Mouse (Mus musculus): ENCODE results near the gene Grip2. TPM values are rescaled to one million over a fixed set of nuclear protein-coding genes. Genes with fewer than 3 reads are reported as not detected.
A peak's percentile ranks its signal among the peaks of the same experiment; 100 is the strongest.

The Grip2 gene
- polyA plus RNA-seq, 1 experiment from 2014 or later: 0.33 TPM

GRCm38 (mm10) chr6:91746776-91747175, 80.3 kb downstream of the Grip2 start:
- no peak overlapping the region for H3K4me2 ChIP-seq (replicated peaks; ENCODE audit: low read depth, low read length)
- 0 out of 2 replicates have a peak, but pooled peaks cover 2% of the 10 kb centered on the region for H3K4me1 ChIP-seq (ENCODE audit: control insufficient read depth, insufficient read depth, low read length)
- ATAC-seq (ENCODE audit: insufficient number of reproducible peaks, insufficient read depth, low FRiP score, low read depth): no peak
- peaks cover 42% of the 10 kb centered on the region for H3K36me3 ChIP-seq (ENCODE audit: control insufficient read depth, insufficient read depth, low read length)
- H3K9ac ChIP-seq (replicated peaks; ENCODE audit: low read depth, low read length): no peak overlapping the region
- H3K9me3 ChIP-seq (ENCODE audit: control insufficient read depth, low read depth, low read length): no peaks in the 10 kb centered on the region
- H3K27me3 ChIP-seq (ENCODE audit: control insufficient read depth, insufficient read depth, low read length): no peaks in the 10 kb centered on the region
- no peak overlapping the region for H3K27ac ChIP-seq (ENCODE audit: low read length)
- no peak overlapping the region for H3K4me3 ChIP-seq (ENCODE audit: low read depth, low read length)
- WGBS: 84% methylated on average over 5 of the region's 5 CpGs

- Histone ChIP-seq H3K27ac (ENCODE audit: low read length) (no peak overlapping the region), H3K9ac (replicated peaks; ENCODE audit: low read depth, low read length) (no peak overlapping the region), H3K4me3 (ENCODE audit: low read depth, low read length) (no peak overlapping the region), H3K27me3 (ENCODE audit: control insufficient read depth, insufficient read depth, low read length) (no peaks in the 10 kb centered on the region), H3K36me3 (ENCODE audit: control insufficient read depth, insufficient read depth, low read length) (peaks cover 42% of the 10 kb centered on the region), H3K9me3 (ENCODE audit: control insufficient read depth, low read depth, low read length) (no peaks in the 10 kb centered on the region), H3K4me1 (ENCODE audit: control insufficient read depth, insufficient read depth, low read length) (0 out of 2 replicates have a peak, but pooled peaks cover 2% of the 10 kb centered on the region), H3K4me2 (replicated peaks; ENCODE audit: low read depth, low read length) (no peak overlapping the region)
- 63% methylated on average over 7 of the region's 7 CpGs for WGBS
- no peak for ATAC-seq (ENCODE audit: insufficient number of reproducible peaks, insufficient read depth, low FRiP score, low read depth)
Observed at GRCm38 (mm10) chr6:91745947-91746582, 81.0 kb downstream of the Grip2 start.

- H3K9me3 ChIP-seq (ENCODE audit: control insufficient read depth, low read depth, low read length): no peaks in the 10 kb centered on the region
- no peak overlapping the region for H3K4me2 ChIP-seq (replicated peaks; ENCODE audit: low read depth, low read length)
- no peak for ATAC-seq (ENCODE audit: insufficient number of reproducible peaks, insufficient read depth, low FRiP score, low read depth)
- H3K4me3 ChIP-seq (ENCODE audit: low read depth, low read length): no peak overlapping the region
- H3K4me1 ChIP-seq (ENCODE audit: control insufficient read depth, insufficient read depth, low read length): 0 out of 2 replicates have a peak, but pooled peaks cover 2% of the 10 kb centered on the region
- H3K27ac ChIP-seq (ENCODE audit: low read length): no peak overlapping the region
- no peaks in the 10 kb centered on the region for H3K27me3 ChIP-seq (ENCODE audit: control insufficient read depth, insufficient read depth, low read length)
- H3K36me3 ChIP-seq (ENCODE audit: control insufficient read depth, insufficient read depth, low read length): peaks cover 40% of the 10 kb centered on the region
- WGBS: 84% methylated on average over 3 of the region's 3 CpGs
- H3K9ac ChIP-seq (replicated peaks; ENCODE audit: low read depth, low read length): no peak overlapping the region
Observed at GRCm38 (mm10) chr6:91745246-91745645, 81.8 kb downstream of the Grip2 start.

GRCm38 (mm10) chr6:91743886-91744285, 83.2 kb downstream of the Grip2 start:
- peaks cover 40% of the 10 kb centered on the region for H3K36me3 ChIP-seq (ENCODE audit: control insufficient read depth, insufficient read depth, low read length)

GRCm38 (mm10) chr6:91742995-91743394, 84.1 kb downstream of the Grip2 start:
- H3K4me3 ChIP-seq (ENCODE audit: low read depth, low read length): no peak overlapping the region
- H3K27me3 ChIP-seq (ENCODE audit: control insufficient read depth, insufficient read depth, low read length): no peaks in the 10 kb centered on the region
- no peaks in the 10 kb centered on the region for H3K9me3 ChIP-seq (ENCODE audit: control insufficient read depth, low read depth, low read length)
- no peak overlapping the region for H3K27ac ChIP-seq (ENCODE audit: low read length)
- peaks cover 31% of the 10 kb centered on the region for H3K36me3 ChIP-seq (ENCODE audit: control insufficient read depth, insufficient read depth, low read length)
- 0 out of 2 replicates have a peak, but pooled peaks cover 2% of the 10 kb centered on the region for H3K4me1 ChIP-seq (ENCODE audit: control insufficient read depth, insufficient read depth, low read length)
- no peak overlapping the region for H3K9ac ChIP-seq (replicated peaks; ENCODE audit: low read depth, low read length)
- H3K4me2 ChIP-seq (replicated peaks; ENCODE audit: low read depth, low read length): no peak overlapping the region
- WGBS: 88% methylated on average over 8 of the region's 8 CpGs
- no peak for ATAC-seq (ENCODE audit: insufficient number of reproducible peaks, insufficient read depth, low FRiP score, low read depth)

More at GRCm38 (mm10) chr6:91743886-91744285, 83.2 kb downstream of the Grip2 start:
- H3K4me2 ChIP-seq (replicated peaks; ENCODE audit: low read depth, low read length): no peak overlapping the region
- H3K27ac ChIP-seq (ENCODE audit: low read length): no peak overlapping the region
- no peak overlapping the region for H3K9ac ChIP-seq (replicated peaks; ENCODE audit: low read depth, low read length)
- H3K27me3 ChIP-seq (ENCODE audit: control insufficient read depth, insufficient read depth, low read length): no peaks in the 10 kb centered on the region
- H3K4me1 ChIP-seq (ENCODE audit: control insufficient read depth, insufficient read depth, low read length): 0 out of 2 replicates have a peak, but pooled peaks cover 2% of the 10 kb centered on the region
- 44% methylated on average over 4 of the region's 4 CpGs for WGBS
- no peak for ATAC-seq (ENCODE audit: insufficient number of reproducible peaks, insufficient read depth, low FRiP score, low read depth)
- H3K4me3 ChIP-seq (ENCODE audit: low read depth, low read length): no peak overlapping the region
- H3K9me3 ChIP-seq (ENCODE audit: control insufficient read depth, low read depth, low read length): no peaks in the 10 kb centered on the region

- no peak for ATAC-seq (ENCODE audit: insufficient number of reproducible peaks, insufficient read depth, low FRiP score, low read depth)
- H3K27me3 ChIP-seq (ENCODE audit: control insufficient read depth, insufficient read depth, low read length): no peaks in the 10 kb centered on the region
Observed at GRCm38 (mm10) chr6:91742466-91742865, 84.6 kb downstream of the Grip2 start.

GRCm38 (mm10) chr6:91741046-91741445, 86.0 kb downstream of the Grip2 start:
- Histone ChIP-seq H3K27ac (ENCODE audit: low read length) (no peak overlapping the region), H3K27me3 (ENCODE audit: control insufficient read depth, insufficient read depth, low read length) (no peaks in the 10 kb centered on the region), H3K36me3 (ENCODE audit: control insufficient read depth, insufficient read depth, low read length) (peaks cover 20% of the 10 kb centered on the region), H3K9me3 (ENCODE audit: control insufficient read depth, low read depth, low read length) (no peaks in the 10 kb centered on the region), H3K4me2 (replicated peaks; ENCODE audit: low read depth, low read length) (no peak overlapping the region), H3K4me3 (ENCODE audit: low read depth, low read length) (no peak overlapping the region), H3K4me1 (ENCODE audit: control insufficient read depth, insufficient read depth, low read length) (peaks cover 2% of the 10 kb centered on the region; the same call in 1 of the 2 replicates), H3K9ac (replicated peaks; ENCODE audit: low read depth, low read length) (no peak overlapping the region)
- ATAC-seq (ENCODE audit: insufficient number of reproducible peaks, insufficient read depth, low FRiP score, low read depth): peak; percentile 39; the same call in 1 of the 2 replicates
- 67% methylated on average over 11 of the region's 11 CpGs for WGBS

More at GRCm38 (mm10) chr6:91742466-91742865, 84.6 kb downstream of the Grip2 start:
- no peaks in the 10 kb centered on the region for H3K9me3 ChIP-seq (ENCODE audit: control insufficient read depth, low read depth, low read length)
- H3K27ac ChIP-seq (ENCODE audit: low read length): no peak overlapping the region
- H3K4me1 ChIP-seq (ENCODE audit: control insufficient read depth, insufficient read depth, low read length): 0 out of 2 replicates have a peak, but pooled peaks cover 2% of the 10 kb centered on the region
- H3K4me3 ChIP-seq (ENCODE audit: low read depth, low read length): no peak overlapping the region
- no peak overlapping the region for H3K4me2 ChIP-seq (replicated peaks; ENCODE audit: low read depth, low read length)
- 53% methylated on average over 3 of the region's 3 CpGs for WGBS
- peaks cover 28% of the 10 kb centered on the region for H3K36me3 ChIP-seq (ENCODE audit: control insufficient read depth, insufficient read depth, low read length)
- no peak overlapping the region for H3K9ac ChIP-seq (replicated peaks; ENCODE audit: low read depth, low read length)

- Histone ChIP-seq H3K36me3 (ENCODE audit: control insufficient read depth, insufficient read depth, low read length) (peaks cover 26% of the 10 kb centered on the region), H3K27me3 (ENCODE audit: control insufficient read depth, insufficient read depth, low read length) (no peaks in the 10 kb centered on the region), H3K9ac (replicated peaks; ENCODE audit: low read depth, low read length) (no peak overlapping the region), H3K27ac (ENCODE audit: low read length) (peak overlapping the region; percentile 29), H3K9me3 (ENCODE audit: control insufficient read depth, low read depth, low read length) (no peaks in the 10 kb centered on the region), H3K4me1 (ENCODE audit: control insufficient read depth, insufficient read depth, low read length) (no peaks in the 10 kb centered on the region; the same call in 1 of the 2 replicates), H3K4me2 (replicated peaks; ENCODE audit: low read depth, low read length) (no peak overlapping the region), H3K4me3 (ENCODE audit: low read depth, low read length) (no peak overlapping the region)
- ATAC-seq (ENCODE audit: insufficient number of reproducible peaks, insufficient read depth, low FRiP score, low read depth): peak; percentile 62
- WGBS: 40% methylated on average over 5 of the region's 5 CpGs
Observed at GRCm38 (mm10) chr6:91738058-91738457, 89.0 kb downstream of the Grip2 start.

Measured in stomach, embryonic 14.5 days (tissue).